Mouse (Mus musculus) gonadal fat pad, adult 2 months (tissue): ENCODE data around the gene Tln1. TPM values are rescaled to one million over a fixed set of nuclear protein-coding genes. Genes with fewer than 3 reads are reported as not detected.
"Not testable (repeated sequence)": the region's sequence is repeated elsewhere in the genome, so short reads cannot be mapped to it uniquely, and the experiment has no call there.

Source experiments
- DNase-seq: peaks from one replicate; pipeline ENCODE4 v3.0.0-alpha.2; 2012; ENCODE audit warnings: low read depth
- polyA plus RNA-seq: library from polyadenylated mRNA; depleted of rRNA; stranded (reverse); fragments of >200 nt; gene quantifications from 2 replicates; pipeline ENCODE4 v1.2.3, GENCODE M21; 2012

The Tln1 gene
- polyA plus RNA-seq, 1 experiment: 105 TPM

DNA sequence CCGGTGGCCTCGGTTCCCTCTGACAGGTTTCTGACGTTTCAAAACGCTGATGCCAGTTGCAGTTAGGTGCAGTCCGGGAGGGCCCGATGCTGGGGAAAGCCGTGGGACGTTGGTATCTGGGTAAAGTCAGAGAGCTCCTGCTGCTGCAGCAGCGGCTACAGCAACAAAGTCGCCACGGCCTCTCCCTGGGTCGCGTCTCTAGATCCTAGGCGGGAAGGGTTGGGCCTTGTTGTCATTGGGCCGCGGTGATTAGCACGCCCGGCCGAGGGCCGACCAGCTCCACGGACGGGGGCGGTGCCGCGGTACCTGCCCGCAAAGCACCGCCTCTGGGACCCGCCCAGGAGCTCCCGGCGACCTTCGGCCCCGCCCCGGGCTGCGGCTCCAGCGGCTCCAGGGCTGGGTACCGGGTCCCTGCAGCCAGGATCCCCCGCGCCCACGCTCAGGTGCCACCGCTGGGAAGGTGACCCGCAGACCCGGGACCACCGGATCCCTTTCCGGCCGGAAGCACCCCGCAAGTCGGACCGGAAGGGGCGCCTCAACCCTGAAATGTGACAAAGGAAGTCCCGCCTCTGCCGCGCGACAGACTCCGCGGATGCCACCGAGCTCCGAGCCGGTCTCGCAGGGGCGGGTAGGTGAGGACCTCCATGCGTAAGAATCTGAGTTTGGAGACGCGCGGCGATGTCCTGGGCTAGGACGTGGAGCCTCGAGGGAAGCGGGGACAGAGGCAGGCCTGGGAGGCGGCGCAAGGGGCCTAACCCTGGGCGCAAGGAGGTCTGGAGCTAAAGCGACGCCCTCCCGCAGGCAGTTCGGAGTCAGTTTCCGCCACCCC lies 16.1 kb upstream of the Tln1 start, which contains the start of the genes Rgp1 and Gba2:
Gene Rgp1, plus strand, starts transcription at position 340 of the 829 bp plus-strand sequence.
Gene Gba2, minus strand, starts transcription at position 498 of the 829 bp plus-strand sequence.
- no peak for DNase-seq

DNA sequence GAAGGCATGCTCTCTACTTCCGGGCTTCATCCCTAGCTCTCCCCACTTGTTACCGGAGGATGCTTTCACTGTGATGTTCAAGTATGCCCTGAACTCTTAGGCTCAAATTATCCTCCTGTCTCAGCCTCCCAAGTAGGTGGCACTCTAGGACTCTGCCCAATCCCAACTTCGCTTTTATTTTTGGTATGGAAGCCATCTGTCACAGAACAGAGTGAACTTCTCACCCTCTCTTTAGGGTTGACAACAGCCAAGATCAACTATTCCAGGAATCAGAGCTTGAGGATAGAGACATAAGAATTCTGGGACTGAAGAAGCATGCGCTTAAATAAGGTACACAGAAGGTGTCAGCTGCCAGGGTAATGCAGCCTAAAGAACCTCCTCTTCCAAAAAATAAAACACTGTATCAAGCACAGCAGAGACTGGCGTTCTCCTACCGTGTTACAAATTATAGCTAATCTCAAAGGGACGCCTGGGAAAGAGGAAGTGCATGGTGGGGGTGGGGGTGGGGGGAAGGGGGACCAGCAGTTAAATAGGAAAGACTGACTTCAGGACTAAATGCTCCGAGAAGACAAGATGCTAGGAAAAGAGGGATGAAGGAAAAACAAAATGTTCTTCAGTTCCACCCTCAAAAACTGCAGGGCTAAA lies 14.9 kb upstream of the Tln1 start:
- DNase-seq: no peak

DNA sequence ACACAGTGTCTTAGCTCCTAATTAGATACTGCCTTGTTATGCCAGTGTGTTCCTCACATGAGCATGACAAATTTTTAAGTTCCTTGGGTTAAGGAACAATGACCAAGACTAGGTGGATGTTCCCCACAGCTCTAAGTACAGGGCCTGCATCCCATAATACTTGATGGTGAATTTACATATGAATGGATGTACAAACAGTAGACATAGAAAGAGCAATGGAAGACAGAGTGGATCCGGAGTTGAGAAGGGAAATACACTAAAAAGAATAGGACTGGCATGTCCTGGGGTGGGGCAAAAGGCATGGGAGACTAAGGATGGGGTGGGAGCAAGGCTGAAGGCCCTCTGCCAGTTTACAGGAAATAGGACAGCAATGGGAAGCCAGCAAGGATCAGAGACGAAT lies 12.9 kb upstream of the Tln1 start:
- DNase-seq: no peak

DNA sequence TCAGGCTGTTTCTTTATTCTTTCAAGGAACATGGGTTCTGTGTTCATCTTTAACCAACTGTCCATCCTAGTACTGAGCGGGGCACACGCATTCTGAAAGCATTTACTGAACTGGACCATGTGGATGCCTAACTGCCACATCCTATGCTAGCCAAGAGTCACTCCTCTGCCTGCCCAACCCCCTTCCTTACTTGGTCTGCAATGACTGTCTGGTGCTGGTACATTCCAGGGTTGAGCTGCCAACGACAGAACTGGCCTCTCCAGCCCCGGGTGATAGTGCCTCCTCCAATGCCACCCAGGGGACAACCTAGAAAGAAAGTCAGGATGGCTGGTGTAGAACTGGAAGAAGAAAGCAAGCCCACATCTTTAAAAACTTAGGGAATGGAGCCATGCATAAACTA lies 11.1 kb upstream of the Tln1 start:
- no peak for DNase-seq

DNA sequence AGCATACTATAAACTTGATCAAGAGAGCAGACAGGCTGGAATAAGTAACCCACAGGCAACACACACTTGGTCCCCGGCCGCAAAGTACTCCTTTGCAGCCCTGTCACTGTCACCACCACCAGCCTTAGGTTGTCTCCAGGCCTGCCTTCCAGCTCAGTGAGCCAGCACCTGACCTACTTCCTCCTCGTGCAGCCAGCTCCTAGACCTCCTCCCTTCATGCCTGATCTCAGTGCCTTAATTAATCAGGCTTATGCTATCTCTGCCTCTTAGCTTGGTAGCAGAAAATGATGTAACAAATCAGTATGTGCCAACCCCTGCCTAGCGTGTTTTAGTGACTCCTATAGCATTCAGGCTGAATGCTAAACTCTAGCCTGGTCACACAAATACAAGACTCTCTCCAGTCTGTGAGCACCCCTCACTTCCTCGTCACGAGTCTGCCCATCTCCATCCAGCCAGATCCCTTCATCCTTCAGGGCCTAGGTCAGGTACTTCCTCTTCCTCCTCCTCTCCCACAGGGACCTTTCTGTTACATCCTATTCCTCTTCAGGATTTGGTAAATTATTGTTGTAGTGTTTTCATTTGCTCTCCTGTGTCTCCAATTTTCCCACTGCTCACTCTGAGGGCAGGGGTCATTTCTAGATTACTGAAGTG lies 9.0 kb upstream of the Tln1 start:
- DNase-seq: no peak

DNA sequence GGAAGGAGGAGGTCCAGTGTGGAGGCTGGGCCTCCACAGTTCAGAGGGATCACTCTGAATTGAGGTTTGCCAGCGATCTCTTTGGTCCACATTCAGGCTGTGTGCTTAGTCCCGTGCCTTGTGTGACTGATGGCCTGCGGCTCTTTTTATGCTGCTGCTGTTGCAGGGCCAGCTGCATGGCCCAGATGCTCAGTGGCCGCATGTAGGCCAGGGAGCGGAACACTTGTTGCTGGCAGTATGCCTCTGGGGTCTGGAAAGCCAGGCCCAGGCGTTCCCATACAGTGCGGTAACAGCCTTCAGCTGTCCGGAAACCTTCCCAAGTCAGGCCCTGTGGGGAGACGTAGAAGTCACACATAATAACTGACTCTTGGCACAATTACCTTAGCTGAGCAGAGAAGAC lies 4.6 kb upstream of the Tln1 start:
- no peak for DNase-seq

DNA sequence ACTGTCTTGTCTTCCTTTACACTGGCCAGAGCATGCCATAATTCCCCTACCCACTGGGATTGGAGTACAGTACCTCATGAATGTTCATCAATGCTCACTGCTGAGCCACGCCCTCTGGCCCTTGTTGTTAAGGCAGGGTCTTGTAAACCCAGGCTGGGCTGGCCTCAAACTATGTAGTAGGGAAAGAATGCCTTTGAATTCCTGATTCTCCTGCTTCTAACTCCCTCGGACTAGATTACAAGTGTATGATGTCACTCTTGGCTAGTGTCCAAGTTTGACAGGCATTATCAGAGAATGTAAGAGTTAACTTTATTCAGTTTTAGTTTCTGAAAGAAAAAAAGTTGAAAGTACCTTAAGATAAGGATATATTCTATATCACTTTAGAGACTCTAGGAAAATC lies 1.7 kb upstream of the Tln1 start:
- no peak for DNase-seq

DNA sequence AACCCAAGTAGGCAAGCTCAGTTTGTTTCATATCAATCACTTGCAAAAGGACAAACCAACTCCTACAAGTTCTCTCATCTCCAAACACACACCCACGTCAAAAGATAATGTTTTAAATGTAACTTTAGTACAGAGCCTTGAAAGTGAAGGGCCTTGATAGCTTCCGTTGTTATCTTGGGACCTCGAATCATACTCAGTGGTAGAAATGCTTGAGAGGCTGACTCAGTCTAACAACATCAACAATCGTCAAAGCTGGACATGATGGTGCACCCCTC lies 1.0 kb upstream of the Tln1 start:
- no peak for DNase-seq

DNA sequence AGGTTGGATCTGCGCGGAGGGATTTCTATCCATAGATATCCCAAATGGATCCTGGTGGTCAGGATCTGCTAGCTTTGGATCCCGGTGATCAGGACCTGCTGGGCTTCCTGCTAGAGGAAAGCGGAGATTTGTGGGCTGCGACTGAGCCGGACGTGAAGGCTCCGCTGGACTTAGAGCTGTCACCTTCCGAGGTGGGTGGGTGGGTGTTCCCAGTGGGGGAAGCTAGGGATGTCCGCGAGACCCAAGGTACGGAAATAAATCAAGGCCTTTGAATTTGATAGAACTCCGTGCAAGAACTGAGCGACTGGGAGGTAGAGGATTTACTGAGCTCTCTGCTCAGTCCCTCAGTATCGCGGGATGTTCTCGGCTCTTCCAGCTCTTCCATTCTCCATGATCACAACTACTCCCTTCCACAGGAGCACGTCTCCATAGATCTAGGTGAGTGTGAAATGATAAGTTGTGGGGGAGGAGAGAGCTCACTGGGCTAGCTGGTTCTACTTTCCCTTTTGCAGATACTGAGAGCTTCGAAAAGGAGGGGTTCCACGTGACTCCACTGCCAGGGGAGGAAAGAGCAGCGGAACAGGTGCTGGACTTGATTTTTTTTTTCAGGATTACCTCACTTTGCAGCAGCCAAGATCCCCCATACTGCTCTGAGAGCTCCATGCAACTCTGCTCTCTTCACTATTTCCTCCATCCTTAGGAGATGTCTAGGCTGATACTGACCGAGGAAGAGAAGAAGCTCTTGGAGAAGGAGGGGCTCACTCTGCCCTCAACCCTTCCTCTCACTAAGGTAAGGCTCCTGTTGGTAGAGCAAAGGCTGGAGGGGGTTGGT lies 494 bp upstream of the Tln1 start:
- DNase-seq: no peak

DNA sequence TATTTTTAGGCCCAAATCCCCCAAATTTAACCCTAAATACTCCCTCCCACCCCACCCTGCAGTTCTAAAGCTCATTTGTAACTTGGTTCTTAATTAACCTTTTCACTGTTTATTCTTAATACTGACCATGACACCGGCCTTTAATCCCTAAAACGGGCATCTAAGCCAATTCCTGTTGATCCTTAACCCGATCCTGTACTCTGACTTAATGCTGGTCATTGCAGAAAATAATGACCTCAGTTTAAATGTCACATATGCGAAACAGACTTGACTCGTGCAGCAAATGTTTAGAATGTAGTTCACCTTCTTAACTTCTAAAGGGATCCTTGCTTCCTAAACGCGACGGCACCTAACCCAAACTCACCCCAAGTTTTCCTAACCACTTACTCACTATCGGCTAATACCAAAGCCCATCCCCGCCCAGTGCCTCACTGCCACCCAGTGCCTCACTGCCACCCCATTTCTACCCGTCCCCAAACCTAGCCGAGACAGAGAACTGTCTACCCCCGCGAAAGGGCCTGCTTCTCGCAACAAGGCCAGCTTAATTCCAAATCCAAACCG lies 975 bp downstream of the Tln1 start:
- no peak for DNase-seq

DNA sequence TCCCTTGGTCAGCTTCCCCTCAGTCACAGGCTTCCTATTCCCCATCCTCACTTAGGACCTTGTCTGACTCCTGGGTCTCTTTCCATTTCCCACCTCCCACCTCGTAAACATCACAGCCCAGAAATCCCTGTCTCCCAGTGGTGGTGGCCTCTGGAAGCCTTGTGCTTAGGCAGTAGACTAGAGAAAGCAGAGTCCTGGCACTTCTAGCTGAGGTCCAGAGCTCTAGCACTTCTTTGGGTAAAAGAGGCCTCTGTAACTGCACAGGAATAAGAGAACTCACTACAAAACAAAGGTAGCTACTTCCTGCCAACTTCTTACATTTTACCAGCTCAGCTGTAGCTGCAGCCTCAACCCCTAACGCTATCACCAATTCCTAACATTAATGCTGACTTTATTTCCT lies 1.5 kb downstream of the Tln1 start:
- no peak for DNase-seq

DNA sequence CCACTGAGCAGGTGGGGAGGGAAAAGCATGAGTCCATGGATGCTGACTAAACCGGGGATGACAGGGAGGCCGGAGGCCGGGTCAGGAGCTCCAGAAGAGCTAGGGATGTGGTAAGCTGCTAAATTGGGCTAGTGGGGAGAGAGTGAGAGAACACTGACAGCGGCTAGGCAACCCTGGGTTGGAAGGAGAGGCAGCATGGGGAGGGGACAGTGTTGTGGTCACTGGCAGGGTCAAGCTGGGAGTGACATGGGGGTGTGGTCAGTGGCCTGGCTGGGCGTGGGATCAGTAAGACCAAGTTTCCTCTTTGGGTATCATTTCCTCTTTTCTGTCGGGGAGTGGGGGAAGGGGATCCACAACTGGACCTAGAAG lies 2.3 kb downstream of the Tln1 start:
- no peak for DNase-seq

DNA sequence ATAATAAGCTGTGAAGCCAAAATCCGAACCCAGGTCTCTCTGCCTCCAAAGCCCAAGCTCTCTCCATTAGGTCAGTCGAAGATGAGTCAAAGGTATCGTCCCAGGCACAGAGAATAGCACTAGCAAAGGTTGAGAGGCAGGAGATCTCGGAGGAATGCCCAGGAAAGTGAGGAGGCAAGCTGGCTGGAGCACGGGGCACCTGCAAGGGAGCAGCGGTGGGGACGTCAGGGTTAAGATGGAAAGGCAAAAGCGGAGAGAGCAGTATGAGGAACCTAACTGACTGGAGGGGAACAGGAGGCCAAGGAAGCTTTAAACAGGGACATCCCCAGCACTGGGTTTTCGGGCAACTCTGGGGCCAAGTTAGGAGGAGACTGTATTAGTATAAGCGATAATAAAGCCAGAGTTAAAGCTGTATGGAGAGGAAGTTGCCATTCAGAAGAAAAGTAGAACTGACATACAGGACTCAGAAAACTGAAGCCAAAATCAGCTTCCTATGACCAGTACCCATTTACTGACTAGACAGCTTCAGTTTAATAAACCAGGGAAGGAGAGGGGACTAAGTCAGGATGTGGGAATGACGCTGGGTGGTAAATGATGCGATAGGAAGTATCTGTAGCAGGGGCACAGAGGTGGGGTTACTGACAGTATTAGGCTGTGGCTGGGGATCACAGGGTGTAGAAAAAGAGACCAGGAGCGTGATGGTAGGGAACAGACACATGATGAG lies 2.8 kb downstream of the Tln1 start:
- DNase-seq: no peak

DNA sequence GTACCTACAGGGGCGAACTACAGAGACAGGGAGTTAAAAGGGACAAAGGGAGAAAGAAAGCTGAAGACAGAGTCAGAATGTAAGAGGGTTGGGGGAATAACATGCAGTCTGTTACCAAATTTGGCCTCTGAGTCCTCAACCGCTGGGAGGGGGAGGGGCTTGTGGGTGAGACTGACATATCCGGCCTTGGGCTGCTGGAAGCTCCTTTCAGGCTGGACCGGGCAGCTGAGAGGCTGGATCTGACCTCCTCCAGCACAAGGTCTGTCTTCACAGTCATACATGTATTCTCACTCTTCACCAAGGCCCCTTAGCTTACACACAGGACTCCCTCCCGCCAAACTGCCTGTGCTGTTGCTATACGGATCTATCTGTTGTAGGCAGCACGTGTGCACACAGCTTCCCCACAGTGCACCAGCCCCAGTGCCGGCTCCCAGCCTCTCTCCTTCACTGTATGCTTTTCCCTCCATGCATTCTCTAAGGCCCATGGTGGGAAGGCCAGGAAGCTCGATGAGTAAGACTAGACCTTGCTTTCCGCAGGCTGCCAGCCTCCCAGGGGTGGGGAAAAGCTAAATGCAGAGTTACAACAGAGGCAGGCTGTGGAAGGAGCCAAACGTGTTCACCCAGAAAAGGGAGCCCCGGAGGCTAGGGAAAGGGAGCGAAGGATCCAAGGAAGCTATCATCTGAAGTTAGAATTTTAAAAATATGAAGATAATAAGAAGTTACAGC lies 3.7 kb downstream of the Tln1 start:
- no peak for DNase-seq

DNA sequence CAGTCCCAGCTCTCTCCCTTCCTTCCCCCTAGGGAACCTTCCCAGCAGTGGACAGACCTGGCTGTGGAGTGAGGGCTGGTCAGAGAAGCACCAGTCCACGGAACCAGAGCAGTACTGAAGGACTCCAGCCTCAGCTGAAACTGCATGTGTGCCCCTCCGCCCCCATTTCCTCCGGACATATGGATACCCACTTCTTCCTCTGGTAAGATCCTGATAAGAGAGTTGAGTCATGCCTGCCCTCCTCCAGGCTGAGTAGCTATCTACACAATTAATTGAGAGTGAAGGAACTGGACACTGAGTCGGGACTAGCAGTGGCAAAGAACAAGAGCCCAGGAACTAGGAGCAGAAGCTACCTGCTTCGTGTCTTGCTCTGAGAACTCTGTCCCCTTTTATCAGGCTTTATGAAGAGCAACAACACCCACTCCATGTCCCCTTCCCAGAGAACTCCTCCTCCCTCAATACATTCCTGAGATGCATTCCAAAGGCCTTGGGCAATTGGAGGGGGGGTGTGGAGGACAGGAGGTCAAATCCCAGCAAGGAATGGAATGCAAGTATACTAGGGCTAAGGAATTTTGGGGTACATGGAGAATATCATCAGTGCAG lies 4.4 kb downstream of the Tln1 start:
- DNase-seq: no peak

DNA sequence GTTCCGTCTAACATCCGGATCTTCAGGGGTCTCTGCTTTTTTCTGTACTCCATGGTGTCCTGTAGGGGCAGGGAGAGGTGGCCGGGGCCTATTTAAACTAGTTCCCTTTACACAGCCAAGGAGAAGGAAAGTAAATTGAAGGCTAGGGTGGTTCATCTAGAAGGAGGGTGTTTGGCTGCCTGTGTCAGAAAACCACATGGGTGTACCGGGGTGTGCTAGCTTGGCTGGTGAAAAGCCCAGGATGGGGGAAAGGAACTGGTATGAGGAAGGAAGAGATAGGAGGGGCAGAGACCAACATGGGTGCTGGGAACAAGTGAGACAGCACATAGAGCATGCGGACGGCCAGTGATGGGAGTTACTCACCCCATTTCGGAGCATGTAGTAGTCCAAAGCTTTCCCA lies 6.6 kb downstream of the Tln1 start:
- DNase-seq: no peak

DNA sequence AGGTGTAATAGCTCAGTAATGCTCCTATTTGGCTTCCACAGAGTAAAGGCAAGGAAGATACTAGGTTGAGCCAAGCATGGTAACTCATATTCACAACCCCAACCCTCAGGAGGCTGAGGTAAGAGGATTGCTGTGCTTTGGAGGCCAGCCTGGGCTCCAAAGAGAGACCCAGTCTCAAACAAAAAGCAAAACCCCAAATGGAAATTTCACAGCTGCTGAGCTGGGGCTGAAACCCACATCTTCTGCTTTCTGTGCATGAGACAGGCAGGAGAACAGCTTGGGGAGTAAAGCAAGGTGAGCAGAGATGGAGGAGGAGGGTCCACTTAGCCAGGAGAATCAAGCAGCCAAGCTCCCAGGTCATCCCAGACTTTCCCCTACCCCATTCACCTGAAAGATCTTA lies 8.6 kb downstream of the Tln1 start:
- no peak for DNase-seq

DNA sequence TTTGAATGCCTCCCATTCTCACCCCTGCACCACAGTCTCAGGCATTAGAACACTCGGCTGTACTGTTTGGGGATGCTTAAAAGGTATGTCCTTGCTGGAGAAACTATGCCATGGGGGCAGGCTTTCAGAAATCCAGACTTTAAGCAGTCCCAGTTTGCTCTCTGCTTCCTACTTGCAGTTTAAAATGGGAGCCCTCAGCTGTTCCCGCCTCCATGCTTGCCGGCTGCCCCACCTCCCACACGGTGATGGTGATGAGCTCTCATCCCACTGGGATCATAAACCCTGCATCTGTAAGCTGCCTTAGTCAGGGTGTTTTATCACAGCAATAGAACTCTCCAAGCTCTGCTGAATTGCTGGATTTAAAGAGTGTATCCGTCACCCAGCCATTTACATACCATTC lies 10.1 kb downstream of the Tln1 start:
- DNase-seq: no peak

DNA sequence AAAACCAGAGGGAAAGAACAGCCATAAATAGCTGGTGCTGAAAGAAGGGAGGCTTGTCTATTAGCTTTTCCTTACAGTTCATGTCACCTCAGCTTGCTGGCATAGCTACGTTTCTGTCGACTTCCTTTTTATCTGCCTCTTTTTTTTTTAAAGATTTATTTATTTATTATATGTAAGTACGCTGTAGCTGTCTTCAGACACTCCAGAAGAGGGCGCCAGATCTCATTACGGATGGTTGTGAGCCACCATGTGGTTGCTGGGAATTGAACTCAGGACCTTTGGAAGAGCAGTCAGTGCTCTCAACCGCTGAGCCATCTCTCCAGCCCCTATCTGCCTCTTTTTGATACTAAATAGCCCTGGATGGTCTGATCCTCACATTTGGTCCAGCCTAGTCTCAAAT lies 10.6 kb downstream of the Tln1 start:
- not testable (repeated sequence) for DNase-seq

DNA sequence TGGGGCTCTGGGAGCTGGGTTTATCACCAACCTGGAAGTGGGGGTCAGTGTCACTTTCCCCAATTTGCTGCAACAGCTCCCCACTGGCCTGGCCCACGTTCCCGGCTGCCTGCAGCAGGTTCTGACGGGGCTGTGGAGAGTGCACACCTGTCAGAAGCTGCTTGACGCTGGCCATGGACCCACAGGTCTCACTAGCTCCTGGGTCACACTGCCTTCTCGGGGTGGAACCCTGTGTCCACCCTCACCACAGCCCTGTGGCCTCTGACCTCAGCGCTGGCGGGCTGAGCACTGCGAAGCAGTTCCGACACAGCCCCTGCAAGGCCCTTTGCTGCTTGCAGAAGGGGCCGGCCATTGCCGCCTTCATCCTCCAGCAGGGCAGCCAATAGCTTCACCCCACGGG lies 13.4 kb downstream of the Tln1 start:
- DNase-seq: no peak
